Mouse (Mus musculus) forebrain, embryonic 16.5 days (tissue): Measurements from ENCODE around the gene Ptpa. TPM values are rescaled to one million over a fixed set of nuclear protein-coding genes. Genes with fewer than 3 reads are reported as not detected.

Source experiments
- ATAC-seq: fragments of 200-750 bp; cut with Nextera tagmentation; 2 replicates; pipeline ENCODE4 v1.8.0; 2017; ENCODE audit warnings: mild to moderate bottlenecking, moderate library complexity
- H3K27ac ChIP-seq: fragments of 300-500 bp; sonication (generic); 2 replicates; pipeline ENCODE4 v1.5.1; 2014; ENCODE audit warnings: low read length, control low read depth
- H3K27me3 ChIP-seq: fragments of 300-500 bp; sonication (generic); replicated peaks from 2 replicates; pipeline ENCODE4 v1.6.1; 2014; ENCODE audit warnings: low read length; ENCODE audit not compliant: control insufficient read depth, insufficient read depth
- H3K36me3 ChIP-seq: fragments of 300-500 bp; sonication (generic); 2 replicates; pipeline ENCODE4 v1.6.1; 2014; ENCODE audit not compliant: control insufficient read depth, insufficient read depth
- H3K4me1 ChIP-seq: fragments of 300-500 bp; sonication (generic); replicated peaks from 2 replicates; pipeline ENCODE4 v1.6.1; 2014; ENCODE audit warnings: low read length; ENCODE audit not compliant: control insufficient read depth, insufficient read depth
- H3K4me2 ChIP-seq: fragments of 300-500 bp; sonication (generic); 2 replicates; pipeline ENCODE4 v1.6.1; 2014; ENCODE audit warnings: mild to moderate bottlenecking, low read length, control low read depth
- H3K4me3 ChIP-seq: fragments of 300-500 bp; sonication (generic); replicated peaks from 2 replicates; pipeline ENCODE4 v1.5.1; 2014; ENCODE audit warnings: mild to moderate bottlenecking, low read length, control low read depth
- H3K9ac ChIP-seq: fragments of 300-500 bp; sonication (generic); replicated peaks from 2 replicates; pipeline ENCODE4 v1.6.1; 2014; ENCODE audit warnings: low read depth, low read length, control low read depth
- H3K9me3 ChIP-seq: fragments of 300-500 bp; sonication (generic); 2 replicates; pipeline ENCODE4 v1.6.1; 2016; ENCODE audit warnings: low read length; ENCODE audit not compliant: control insufficient read depth
- WGBS: fragments of 180-500 bp; shearing (Covaris S2); extraction: QIAGEN DNeasy Blood & Tissue Kit; methylation state at CpG from one replicate; pipeline ENCODE4 v1.1.7; 2014; 5-methylcytosine and 5-hydroxymethylcytosine counted together
- polyA plus RNA-seq: library from polyadenylated mRNA; unstranded; fragments of >200 nt; fragmentation: Nextera tagmentation; extraction: Ambion mirVana; gene quantifications from 2 replicates; pipeline ENCODE4 v1.2.1, GENCODE M21; 2015

Ptpa gene
- polyA plus RNA-seq, 1 experiment from 2014 or later = 163 TPM

DNA sequence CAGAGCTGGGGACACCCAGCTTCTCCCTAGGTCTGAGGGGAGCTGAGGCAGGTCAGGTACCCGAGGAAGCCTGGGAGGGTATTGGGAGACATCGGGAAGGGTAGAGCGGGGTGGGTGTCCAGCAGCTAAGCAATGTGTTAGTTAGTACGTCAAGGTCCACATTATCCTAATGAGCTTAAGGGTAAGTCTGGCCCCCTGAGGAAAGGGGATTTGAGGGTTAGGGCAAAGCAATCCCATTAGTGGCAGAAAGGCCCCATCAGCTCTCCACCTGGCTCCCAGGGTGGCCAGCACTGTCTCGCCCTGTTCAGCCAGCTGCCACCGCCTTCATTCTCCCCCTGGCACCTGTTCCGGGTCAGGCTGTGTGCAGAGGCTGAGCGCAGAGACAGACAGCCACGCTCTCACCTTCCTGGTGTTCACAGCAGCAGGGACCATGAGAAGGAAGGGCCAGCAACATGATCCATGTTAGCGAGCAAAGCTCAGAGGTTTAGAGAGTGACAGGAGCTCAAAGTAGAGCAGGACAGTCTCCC is 17.8 kb upstream of the Ptpa start:
- H3K36me3 ChIP-seq = peaks cover 7% of the 10 kb centered on the region
- WGBS = 56% methylated on average over 10 of the region's 10 CpGs
- no peak overlapping the region for H3K9ac ChIP-seq
- no peak overlapping the region for H3K27ac ChIP-seq
- no peaks in the 10 kb centered on the region for H3K27me3 ChIP-seq
- no peak overlapping the region for H3K4me2 ChIP-seq
- no peaks in the 10 kb centered on the region for H3K9me3 ChIP-seq
- H3K4me1 ChIP-seq = peaks cover 27% of the 10 kb centered on the region
- no peak for ATAC-seq
- no peak overlapping the region for H3K4me3 ChIP-seq

DNA sequence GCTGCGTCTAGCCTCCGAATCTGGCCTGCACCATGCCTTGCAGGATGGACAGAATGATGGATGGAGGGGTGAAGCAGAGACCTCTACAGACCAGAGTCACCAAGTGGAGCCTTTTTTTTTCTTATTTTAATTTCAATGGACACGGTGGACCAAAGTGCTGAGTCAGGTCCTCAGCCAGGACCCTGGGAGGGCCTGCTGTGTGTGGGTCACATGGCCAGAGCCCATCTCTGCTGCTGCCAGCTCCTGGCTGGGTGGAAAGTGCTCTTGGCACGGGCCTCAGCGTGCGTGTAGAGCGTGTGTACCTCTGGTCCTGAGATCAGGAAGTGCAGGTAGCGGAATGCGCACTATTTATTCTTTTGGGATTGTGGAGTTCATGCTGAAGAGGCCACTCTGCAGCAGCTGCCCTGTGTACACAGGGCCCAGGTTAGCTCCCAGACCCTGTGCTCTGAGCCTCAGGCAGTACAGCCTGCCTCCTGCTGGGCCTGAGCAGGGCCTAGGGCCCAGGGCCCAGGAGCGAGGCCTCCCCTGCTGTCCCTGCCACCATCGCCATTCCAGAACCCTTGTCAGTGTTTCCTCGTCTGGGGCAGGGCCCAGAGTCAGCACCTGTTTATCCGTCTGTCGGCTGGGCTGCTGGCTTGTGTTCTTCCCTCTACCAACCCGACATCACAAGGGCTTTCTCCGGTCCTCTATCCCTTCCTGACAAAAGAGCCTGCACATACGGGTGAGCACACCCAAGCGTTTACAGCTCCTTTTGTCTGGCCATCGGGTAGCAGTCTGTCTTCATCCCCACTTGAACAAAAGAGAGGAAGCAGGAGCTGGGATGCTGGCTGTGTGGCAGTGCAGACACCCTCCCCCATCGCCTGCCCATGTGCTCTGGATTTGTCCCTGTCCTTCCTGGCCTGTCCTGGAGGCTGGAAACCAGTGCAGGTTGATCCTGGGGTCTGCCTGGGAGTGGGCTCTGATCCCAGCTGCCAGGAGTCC is 16.4 kb upstream of the Ptpa start:
- Histone ChIP-seq H3K27ac (peak overlapping the region; percentile 91), H3K27me3 (no peaks in the 10 kb centered on the region), H3K4me3 (no peak overlapping the region), H3K36me3 (peaks cover 10% of the 10 kb centered on the region), H3K9ac (peak overlapping the region; percentile 48), H3K9me3 (no peaks in the 10 kb centered on the region), H3K4me2 (no peak overlapping the region), H3K4me1 (peaks cover 17% of the 10 kb centered on the region)
- ATAC-seq = peak; percentile 68
- 15% methylated on average over 20 of the region's 20 CpGs for WGBS

GRCm38 (mm10) chr2:30401581-30401980 is 14.3 kb upstream of the Ptpa start:
- H3K36me3 ChIP-seq = peaks cover 16% of the 10 kb centered on the region
- H3K9me3 ChIP-seq = no peaks in the 10 kb centered on the region
- no peak overlapping the region for H3K4me2 ChIP-seq
- H3K9ac ChIP-seq = no peak overlapping the region
- 78% methylated on average over 1 of the region's 1 CpGs for WGBS
- H3K4me1 ChIP-seq = peaks cover 17% of the 10 kb centered on the region
- no peak for ATAC-seq
- no peaks in the 10 kb centered on the region for H3K27me3 ChIP-seq
- no peak overlapping the region for H3K4me3 ChIP-seq
- no peak overlapping the region for H3K27ac ChIP-seq

DNA sequence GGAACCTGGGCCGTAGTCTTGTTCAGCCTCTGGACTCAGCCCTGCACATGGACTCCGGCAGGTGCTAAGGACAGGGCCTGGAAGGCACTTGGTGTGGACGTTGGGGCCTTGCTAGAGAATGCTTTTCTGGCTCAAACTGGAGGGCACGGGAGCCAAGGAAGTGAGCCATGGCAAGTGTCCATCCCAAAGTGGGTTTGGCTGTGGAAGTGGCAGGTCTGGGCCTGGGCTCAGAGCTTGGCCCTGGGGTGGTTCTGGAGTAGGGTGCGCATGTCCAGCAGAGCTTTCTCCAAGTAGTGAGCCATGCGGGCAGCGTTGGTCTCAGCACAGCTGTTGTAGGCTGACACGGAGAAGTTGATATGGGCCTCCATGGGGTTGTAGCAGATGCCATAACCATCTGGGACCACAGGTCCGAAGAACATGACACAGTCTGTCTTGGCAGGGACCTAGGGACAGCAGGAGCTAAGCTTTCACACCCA is 13.4 kb upstream of the Ptpa start:
- H3K4me3 ChIP-seq = no peak overlapping the region
- no peak overlapping the region for H3K9ac ChIP-seq
- H3K4me2 ChIP-seq = no peak overlapping the region
- 85% methylated on average over 9 of the region's 9 CpGs for WGBS
- no peaks in the 10 kb centered on the region for H3K27me3 ChIP-seq
- no peak for ATAC-seq
- no peak overlapping the region for H3K27ac ChIP-seq
- H3K9me3 ChIP-seq = no peaks in the 10 kb centered on the region
- peaks cover 18% of the 10 kb centered on the region for H3K36me3 ChIP-seq
- peaks cover 17% of the 10 kb centered on the region for H3K4me1 ChIP-seq

DNA sequence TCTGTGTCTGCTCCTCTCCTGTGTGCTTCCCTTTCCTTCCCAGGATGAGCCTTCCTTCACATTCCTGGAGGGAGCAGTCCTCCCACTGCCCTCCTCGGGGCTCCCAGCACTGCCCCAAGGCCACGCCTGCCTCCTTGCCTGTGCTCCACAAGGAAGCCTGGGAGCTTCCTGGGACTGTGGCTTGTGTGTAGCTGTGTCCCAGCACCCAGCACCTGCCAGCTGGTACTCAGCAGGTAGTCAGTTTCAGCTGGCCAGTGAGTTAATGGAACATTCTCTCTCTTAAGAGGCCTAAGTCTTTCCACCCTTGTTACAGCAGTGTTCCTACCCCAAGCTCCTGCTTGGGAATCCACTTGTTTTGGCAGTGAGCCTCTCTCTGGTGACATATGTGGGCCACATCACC is 13.0 kb upstream of the Ptpa start:
- WGBS = 79% methylated on average over 2 of the region's 2 CpGs
- Histone ChIP-seq H3K36me3 (peaks cover 23% of the 10 kb centered on the region), H3K27ac (no peak overlapping the region; the same call in 1 of the 2 replicates)

GRCm38 (mm10) chr2:30403870-30404269 is 12.0 kb upstream of the Ptpa start:
- WGBS = 87% methylated on average over 1 of the region's 1 CpGs
- no peak for ATAC-seq
- no peaks in the 10 kb centered on the region for H3K27me3 ChIP-seq
- H3K9ac ChIP-seq = no peak overlapping the region
- no peak overlapping the region for H3K27ac ChIP-seq
- H3K4me3 ChIP-seq = no peak overlapping the region
- no peak overlapping the region for H3K4me2 ChIP-seq
- H3K36me3 ChIP-seq = peaks cover 23% of the 10 kb centered on the region
- no peaks in the 10 kb centered on the region for H3K9me3 ChIP-seq
- peaks cover 15% of the 10 kb centered on the region for H3K4me1 ChIP-seq

More for the DNA sequence above, 13.0 kb upstream of the Ptpa start:
- no peak overlapping the region for H3K9ac ChIP-seq
- ATAC-seq = no peak
- no peak overlapping the region for H3K4me3 ChIP-seq
- H3K9me3 ChIP-seq = no peaks in the 10 kb centered on the region
- H3K4me1 ChIP-seq = peaks cover 17% of the 10 kb centered on the region
- no peak overlapping the region for H3K4me2 ChIP-seq
- no peaks in the 10 kb centered on the region for H3K27me3 ChIP-seq

- ATAC-seq = no peak
Measured at GRCm38 (mm10) chr2:30407221-30407620, 8.6 kb upstream of the Ptpa start.

DNA sequence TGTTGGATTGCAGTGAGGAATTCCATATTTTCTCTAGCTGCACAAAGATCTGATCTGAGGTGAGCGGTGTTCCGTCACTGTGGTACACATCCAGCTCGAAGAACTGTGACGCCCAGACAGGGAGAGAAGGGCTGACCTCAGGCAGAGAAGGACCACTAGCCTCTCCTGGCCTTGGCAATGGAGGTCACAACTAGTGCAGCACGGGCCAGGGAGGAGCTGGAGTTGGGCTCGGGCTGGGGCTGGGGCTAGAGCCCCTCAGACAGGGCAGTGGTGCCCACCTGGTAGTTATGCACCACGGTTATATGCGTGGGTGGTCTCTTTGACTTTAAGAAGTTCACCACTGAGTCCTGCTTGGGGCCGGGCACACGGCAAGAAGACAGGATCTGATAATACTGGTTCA is 8.1 kb upstream of the Ptpa start:
- Histone ChIP-seq H3K27me3 (no peaks in the 10 kb centered on the region), H3K4me1 (no peaks in the 10 kb centered on the region), H3K4me2 (no peak overlapping the region), H3K9me3 (no peaks in the 10 kb centered on the region), H3K4me3 (no peak overlapping the region), H3K36me3 (peaks cover 18% of the 10 kb centered on the region; the same call in 1 of the 2 replicates), H3K27ac (no peak overlapping the region), H3K9ac (no peak overlapping the region)
- ATAC-seq = no peak
- WGBS = 91% methylated on average over 10 of the region's 10 CpGs

More at GRCm38 (mm10) chr2:30407221-30407620, 8.6 kb upstream of the Ptpa start:
- Histone ChIP-seq H3K27ac (no peak overlapping the region), H3K9me3 (no peaks in the 10 kb centered on the region), H3K9ac (no peak overlapping the region), H3K36me3 (peaks cover 21% of the 10 kb centered on the region; the same call in 1 of the 2 replicates), H3K4me3 (no peak overlapping the region), H3K4me2 (no peak overlapping the region), H3K4me1 (no peaks in the 10 kb centered on the region), H3K27me3 (no peaks in the 10 kb centered on the region)
- WGBS = 89% methylated on average over 2 of the region's 2 CpGs

GRCm38 (mm10) chr2:30408452-30409100 is 7.3 kb upstream of the Ptpa start:
- no peak overlapping the region for H3K4me2 ChIP-seq
- H3K4me3 ChIP-seq = no peak overlapping the region
- H3K27me3 ChIP-seq = no peaks in the 10 kb centered on the region

More at GRCm38 (mm10) chr2:30408452-30409100, 7.3 kb upstream of the Ptpa start:
- H3K4me1 ChIP-seq = 0 out of 2 replicates have a peak, but pooled peaks cover 2% of the 10 kb centered on the region
- no peaks in the 10 kb centered on the region for H3K9me3 ChIP-seq
- H3K36me3 ChIP-seq = peaks cover 18% of the 10 kb centered on the region; the same call in 1 of the 2 replicates
- WGBS = 86% methylated on average over 8 of the region's 8 CpGs
- H3K9ac ChIP-seq = no peak overlapping the region
- no peak overlapping the region for H3K27ac ChIP-seq
- no peak for ATAC-seq
